Mouse (Mus musculus) adrenal gland, postnatal 10 days (tissue): ENCODE measurements around the gene Shkbp1. TPM values are rescaled to one million over a fixed set of nuclear protein-coding genes. Genes with fewer than 3 reads are reported as not detected.

ENCODE experiments used
- DNase-seq: peaks from one replicate; pipeline ENCODE4 v3.0.0; 2021; ENCODE audit warnings: mixed read lengths
- long read RNA-seq, 2 experiments: library from polyadenylated mRNA; stranded (forward); transcript quantifications; one replicate each; pipeline ENCODE4 v2.0.0; 2021
- total RNA-seq, 2 experiments: library from RNA; stranded (reverse); gene quantifications; 2 replicates each; pipeline ENCODE4 v1.2.3; 2021

The Shkbp1 gene
- 10 to 100 TPM; 19.6 to 22.9 TPM for total RNA-seq
- long read RNA-seq, experiment 1, transcript Shkbp1-201 (18 exons, 2,358 nt): major isoform, 35 of 56 reads
- long read RNA-seq, experiment 1, partial matches to known transcripts: 8 of 56 reads
- long read RNA-seq, experiment 1, other reads (novel, unspliced or antisense): 13 of 56 reads
- long read RNA-seq, experiment 2, transcript Shkbp1-201 (18 exons, 2,358 nt): major isoform, 25 of 36 reads
- long read RNA-seq, experiment 2, partial matches to known transcripts: 5 of 36 reads
- long read RNA-seq, experiment 2, other reads (novel, unspliced or antisense): 5 of 36 reads

DNA sequence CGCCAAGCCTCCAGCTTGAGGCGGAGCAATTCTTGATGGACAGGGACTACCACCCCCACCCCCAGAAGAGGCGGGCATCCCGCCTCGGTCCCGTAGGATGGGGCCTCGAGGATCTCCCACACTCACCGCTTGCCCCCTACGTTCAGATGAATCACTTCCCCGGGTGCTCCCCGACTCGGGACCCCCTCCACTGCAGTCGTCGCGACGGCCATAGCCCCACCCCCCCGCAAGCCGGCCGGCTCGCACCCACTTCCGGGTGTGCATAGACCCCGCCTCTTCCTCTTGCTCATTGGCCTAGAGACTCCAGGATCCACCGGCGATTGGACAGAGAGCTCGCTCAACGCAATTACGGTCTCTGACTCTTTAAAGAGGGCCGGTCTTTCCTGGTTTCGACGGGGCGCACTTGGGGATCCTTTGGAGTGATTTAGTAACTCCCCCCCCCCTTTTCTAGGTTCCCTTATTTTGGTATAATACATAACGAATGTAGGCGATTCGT is at the start of gene Shkbp1:
Gene Shkbp1, minus strand, starts transcription at position 275 of the 496 bp plus-strand sequence.
- DNase-seq: peak; percentile 91

GRCm38 (mm10) chr7:27404203-27404942 is 48.6 kb upstream of the Shkbp1 start:
- no peak for DNase-seq

DNA sequence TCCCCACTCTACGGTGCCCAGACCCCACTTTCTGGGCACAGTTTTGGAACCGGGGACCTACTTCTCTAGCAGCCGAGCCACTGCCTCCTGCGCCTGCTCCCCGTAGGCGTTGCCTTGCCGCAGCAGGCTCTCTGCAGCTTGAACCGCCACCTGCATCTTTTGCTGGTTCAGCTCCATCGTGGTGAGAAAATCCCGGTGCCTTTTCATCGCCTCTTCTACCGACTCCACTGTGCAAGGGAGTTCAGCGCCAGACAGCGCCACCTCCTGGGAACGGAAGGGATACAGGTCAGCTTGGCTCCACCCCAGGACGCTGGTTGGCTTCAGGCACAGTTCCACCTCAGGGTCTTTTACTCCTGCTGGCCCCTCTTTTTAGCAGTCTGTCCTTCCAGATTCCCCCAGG is 46.9 kb upstream of the Shkbp1 start:
- DNase-seq: peak; percentile 78

DNA sequence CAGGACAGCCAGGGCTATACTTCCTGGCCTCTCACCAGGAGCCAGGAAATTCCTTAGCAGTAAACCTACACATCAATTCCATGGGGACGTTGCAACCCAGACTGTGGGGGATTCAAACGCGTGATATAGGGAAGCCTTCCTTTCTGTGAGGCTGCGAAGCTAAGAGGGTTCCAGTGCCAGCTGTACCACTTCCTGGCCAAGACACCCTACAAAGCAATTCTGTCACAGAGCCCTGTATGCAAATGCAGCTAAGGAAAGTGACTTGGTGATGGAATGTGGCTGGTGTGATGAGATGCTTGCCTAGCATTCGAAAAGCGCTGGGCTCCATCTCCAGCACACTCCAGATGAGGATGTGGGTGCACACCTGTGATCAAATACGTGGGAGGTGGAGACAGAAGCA is 44.7 kb upstream of the Shkbp1 start:
- no peak for DNase-seq

GRCm38 (mm10) chr7:27397048-27397949 is 41.5 kb upstream of the Shkbp1 start:
- peak; percentile 39 for DNase-seq

DNA sequence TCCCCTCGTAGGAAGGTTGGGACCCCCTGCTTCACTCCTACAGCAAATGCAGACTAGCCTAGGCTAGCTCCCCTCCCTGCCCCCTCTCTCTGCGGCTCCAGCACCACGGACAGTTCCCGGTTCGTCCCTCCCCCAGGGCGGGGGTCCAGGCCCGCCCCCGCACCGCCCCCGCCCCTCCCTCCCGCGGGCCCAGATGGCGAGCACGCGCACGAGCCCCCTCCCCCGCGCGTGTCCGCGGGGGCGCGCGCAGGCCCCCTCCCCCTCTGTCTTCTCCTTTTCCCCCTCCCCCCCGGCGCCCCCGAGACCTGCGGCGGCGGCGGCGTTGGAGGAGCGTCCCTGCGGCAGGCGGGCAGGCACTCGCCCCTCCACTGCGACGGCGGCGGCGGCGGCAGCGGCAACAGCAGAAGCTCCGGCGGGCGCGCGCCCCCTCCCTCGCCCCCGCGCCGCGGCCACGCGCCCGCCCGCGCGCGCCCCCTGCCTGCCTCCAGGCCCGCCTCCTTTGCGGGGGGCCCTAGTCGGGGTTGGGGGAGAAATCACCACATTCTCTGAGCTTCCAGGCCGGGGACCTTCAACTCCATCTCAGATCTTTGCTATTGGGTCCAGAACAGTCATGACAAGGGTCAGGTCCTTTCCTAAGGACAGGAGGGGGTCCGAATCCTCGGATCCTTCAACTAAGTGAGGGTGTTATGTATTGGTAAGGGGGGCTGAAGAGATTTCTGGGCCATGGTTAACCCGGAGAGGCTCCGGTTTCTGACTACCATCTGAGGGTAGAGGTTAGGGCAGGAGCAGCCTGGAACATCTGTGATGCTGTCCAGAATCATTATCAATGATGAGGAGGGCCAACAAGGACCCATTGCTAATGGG is 40.6 kb upstream of the Shkbp1 start:
- DNase-seq: peak; percentile 55

DNA sequence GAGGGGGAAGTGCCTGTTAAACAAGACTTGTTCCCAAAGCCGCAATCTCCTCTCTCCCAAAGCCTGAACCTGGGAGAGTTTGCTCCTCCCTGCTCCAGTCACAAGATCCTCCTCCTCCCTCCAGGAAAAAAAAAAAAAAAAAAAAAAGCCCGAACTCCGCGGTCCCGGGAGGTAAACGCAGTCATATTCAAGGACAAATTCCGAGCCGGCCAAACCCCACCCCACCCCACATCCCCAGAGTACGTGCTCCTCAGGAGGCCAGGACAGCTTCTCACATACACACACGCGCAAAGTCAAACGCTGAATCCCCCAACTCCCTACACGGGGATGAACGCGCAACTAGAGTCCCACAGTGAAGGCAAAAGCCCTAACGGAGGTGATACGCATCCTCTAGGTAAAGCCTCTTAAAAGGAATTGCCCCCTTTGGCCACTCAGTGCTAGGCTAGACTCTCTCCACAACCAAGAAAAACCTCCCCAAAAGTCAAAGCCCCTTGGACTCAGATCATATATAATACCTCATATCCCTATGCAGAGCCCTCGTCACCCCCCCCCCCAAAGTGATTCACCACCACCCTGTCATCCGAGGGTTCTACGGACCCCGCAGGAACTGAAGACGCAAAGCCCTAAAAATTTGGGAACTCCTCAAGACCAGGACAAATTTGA is 39.8 kb upstream of the Shkbp1 start:
- no peak for DNase-seq

- DNase-seq: no peak
These were observed 35.6 kb upstream of the Shkbp1 start for GRCm38 (mm10) chr7:27391416-27391815.

- DNase-seq: no peak
These were observed 33.4 kb upstream of the Shkbp1 start for GRCm38 (mm10) chr7:27389213-27389612.

DNA sequence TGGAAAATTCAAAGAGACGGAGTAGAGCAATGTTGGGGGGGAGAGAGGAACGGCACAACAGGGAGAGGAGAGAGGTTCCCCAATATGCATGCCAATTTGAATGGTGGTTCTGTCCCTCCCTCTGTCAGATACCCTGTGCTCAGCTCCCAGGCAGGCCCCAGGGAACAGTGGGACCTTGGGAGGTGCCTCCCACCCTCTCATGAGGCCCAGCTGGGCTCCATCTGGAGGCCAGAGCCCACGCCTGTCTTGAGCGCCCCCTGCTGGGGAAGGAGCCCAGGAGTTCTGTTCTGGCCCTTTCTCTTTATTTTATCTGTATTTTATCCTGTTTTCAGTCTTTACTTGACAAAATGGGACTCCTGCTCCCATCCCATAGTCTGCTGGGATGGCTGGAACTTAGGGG is 28.9 kb upstream of the Shkbp1 start:
- DNase-seq: peak; percentile 84

DNA sequence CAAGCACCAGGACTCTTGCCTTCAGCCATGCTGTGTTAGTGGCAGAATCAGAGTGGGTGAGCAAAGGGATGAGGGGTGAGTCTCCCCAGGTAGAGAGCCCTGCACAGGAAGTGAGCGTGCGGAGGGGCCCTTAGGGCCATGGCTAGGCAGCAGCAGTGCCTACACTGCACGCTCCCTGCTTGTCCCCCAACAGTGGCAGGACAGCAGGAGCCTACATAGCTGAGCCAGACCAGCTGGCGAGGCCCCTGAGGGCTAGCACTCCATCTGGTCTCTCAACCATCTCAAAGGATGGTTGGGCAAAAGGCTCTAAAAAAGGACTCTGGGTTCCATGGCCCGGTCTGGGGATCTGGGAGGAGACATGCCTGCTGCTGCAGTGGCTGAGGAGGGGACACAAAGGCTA is 28.3 kb upstream of the Shkbp1 start:
- DNase-seq: no peak

- DNase-seq: no peak
These were observed 27.4 kb upstream of the Shkbp1 start for GRCm38 (mm10) chr7:27383233-27383632.

- no peak for DNase-seq
These were observed 25.7 kb upstream of the Shkbp1 start for GRCm38 (mm10) chr7:27381560-27381959.

DNA sequence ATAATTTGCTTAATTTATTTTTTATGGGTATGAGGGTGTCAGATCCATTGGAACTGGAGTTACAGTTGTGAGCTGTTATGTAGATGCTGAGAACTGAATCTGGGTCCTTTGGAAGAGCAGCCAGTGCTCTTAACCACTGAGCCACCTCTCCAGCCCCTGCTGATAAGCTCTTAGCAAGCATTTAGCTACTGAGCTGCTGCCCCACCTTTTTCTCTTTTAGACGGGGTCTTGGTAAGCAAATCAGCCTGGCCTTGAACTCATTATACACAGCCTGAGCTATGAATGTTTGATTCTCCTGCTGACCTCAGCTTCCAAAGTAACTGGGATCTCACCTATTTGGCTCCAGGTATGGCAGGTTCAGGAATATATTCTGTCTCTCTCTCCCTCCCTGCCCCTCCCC is 25.2 kb upstream of the Shkbp1 start:
- DNase-seq: no peak

DNA sequence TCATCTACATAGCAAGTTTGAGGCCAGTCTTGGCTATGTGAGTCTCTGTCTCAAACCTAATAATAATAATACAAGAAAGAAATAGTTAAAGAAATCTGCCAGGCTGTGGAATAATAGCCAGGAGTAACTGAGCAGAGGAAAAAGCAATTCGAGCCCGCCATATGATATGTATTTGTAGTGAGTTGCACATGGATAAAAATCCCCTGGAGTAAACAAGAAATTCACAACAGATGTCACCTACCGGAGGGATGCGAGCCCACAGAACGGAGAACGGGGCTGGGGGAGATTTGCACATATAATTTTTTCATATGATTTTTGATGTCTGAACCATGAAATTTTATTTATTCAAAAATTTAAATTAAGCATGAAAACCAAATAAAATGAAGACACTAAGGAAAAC is 24.0 kb upstream of the Shkbp1 start:
- DNase-seq: no peak

DNA sequence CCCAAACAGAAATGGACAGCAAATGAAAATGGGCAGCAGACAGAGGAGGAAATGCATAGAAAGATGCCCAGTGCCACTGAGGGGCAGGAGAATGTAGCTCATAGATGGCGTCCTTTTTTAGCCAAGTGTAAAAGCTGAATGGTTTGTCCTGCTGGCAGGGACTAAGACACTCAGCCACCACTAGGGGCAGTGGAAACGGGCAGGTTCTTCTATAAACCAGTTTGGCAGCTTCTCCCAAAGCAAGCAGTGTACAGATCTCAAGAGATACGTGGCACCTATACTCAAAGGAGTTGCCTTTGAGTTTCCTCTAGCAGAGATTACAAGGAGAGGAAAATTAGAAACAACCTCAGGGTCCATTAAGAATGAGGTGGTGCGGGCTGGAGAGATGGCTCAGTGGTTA is 22.6 kb upstream of the Shkbp1 start:
- DNase-seq: peak; percentile 29

GRCm38 (mm10) chr7:27375274-27375673 is 19.5 kb upstream of the Shkbp1 start:
- no peak for DNase-seq

GRCm38 (mm10) chr7:27371715-27372462 is 16.1 kb upstream of the Shkbp1 start:
- DNase-seq: peak; percentile 22

- no peak for DNase-seq
These were observed 13.3 kb upstream of the Shkbp1 start for GRCm38 (mm10) chr7:27369111-27369510.

DNA sequence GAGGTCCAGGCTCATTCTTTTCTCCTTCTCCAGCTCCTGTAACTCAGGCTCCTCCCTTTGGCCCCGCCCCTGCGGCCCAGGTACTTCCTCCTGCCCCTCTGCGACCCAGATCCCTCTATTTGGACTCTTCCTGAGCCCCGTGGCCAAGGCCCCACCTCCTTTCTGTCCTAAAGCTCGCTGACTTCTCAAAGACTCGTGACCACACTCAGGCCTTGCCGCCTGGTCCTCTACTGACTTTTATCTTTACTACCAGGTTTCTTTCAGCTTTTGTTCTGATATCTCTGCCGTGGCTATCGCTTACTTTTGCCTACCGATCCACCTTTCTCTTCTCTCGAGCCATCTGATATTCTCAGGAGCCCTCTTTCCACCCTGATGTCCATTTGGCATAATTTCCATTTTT is 12.2 kb upstream of the Shkbp1 start:
- DNase-seq: no peak
